Mouse (Mus musculus) myocyte (in vitro differentiated cells): ENCODE data around the gene Pnmal2. TPM values are rescaled to one million over a fixed set of nuclear protein-coding genes. Genes with fewer than 3 reads are reported as not detected.

Experiments used
- H3K27me3 ChIP-seq: one replicate; pipeline ENCODE4 v1.6.1; 2011; ENCODE audit not compliant: control insufficient read depth, insufficient read depth, insufficient read length
- H3K36me3 ChIP-seq: one replicate; pipeline ENCODE4 v1.6.1; 2011; ENCODE audit not compliant: control insufficient read depth, insufficient read depth
- H3K4me2 ChIP-seq: one replicate; pipeline ENCODE4 v1.6.1; 2011; ENCODE audit warnings: low read depth, control low read depth
- H3K4me3 ChIP-seq: one replicate; pipeline ENCODE4 v1.5.1; 2011; ENCODE audit warnings: mild to moderate bottlenecking, control low read depth, moderate library complexity
- H3K79me2 ChIP-seq: one replicate; pipeline ENCODE4 v1.6.1; 2011; ENCODE audit not compliant: control insufficient read depth, insufficient read depth
- H3ac ChIP-seq: one replicate; pipeline ENCODE4 v1.6.1; 2011; ENCODE audit not compliant: control insufficient read depth, insufficient read length
- CEBPB ChIP-seq: IDR thresholded peaks from 2 replicates; pipeline ENCODE4 v1.6.1; 2011; ENCODE audit warnings: mild to moderate bottlenecking, moderate library complexity; ENCODE audit not compliant: poor library complexity, insufficient read depth, severe bottlenecking
- E2F4 ChIP-seq: IDR thresholded peaks from one replicate; pipeline ENCODE4 v1.6.1; 2011; ENCODE audit warnings: mild to moderate bottlenecking, control low read depth, moderate library complexity; ENCODE audit not compliant: insufficient read depth
- MAX ChIP-seq: IDR thresholded peaks from one replicate; pipeline ENCODE4 v1.6.1; 2011; ENCODE audit warnings: low read depth, mild to moderate bottlenecking, control low read depth
- MYOD1 ChIP-seq, 3 experiments: IDR thresholded peaks; one replicate each; pipeline ENCODE4 v1.6.1; 2011; ENCODE audit warnings: control low read depth in 2 of 3, low read depth in 2 of 3, mild to moderate bottlenecking in 2 of 3, moderate library complexity in 1 of 3; ENCODE audit not compliant: insufficient read length in 2 of 3, control insufficient read depth in 1 of 3
- MYOG ChIP-seq, 3 experiments: IDR thresholded peaks; one replicate each; pipeline ENCODE4 v1.6.1; 2011; ENCODE audit warnings: control low read depth in 2 of 3, low read depth in 2 of 3, mild to moderate bottlenecking in 2 of 3; ENCODE audit not compliant: insufficient read length in 2 of 3, control insufficient read depth in 1 of 3, insufficient read depth in 1 of 3
- POLR2A ChIP-seq: IDR thresholded peaks from one replicate; pipeline ENCODE4 v1.6.1; 2011; ENCODE audit warnings: low read depth, mild to moderate bottlenecking, control low read depth, moderate library complexity; ENCODE audit not compliant: insufficient read length
- POLR2AphosphoS2 ChIP-seq: IDR thresholded peaks from one replicate; pipeline ENCODE4 v1.6.1; 2011; ENCODE audit warnings: low read depth, control low read depth; ENCODE audit not compliant: insufficient read length
- REST ChIP-seq: IDR thresholded peaks from one replicate; pipeline ENCODE4 v1.6.1; 2011; ENCODE audit warnings: mild to moderate bottlenecking, control low read depth, moderate library complexity; ENCODE audit not compliant: insufficient read depth, insufficient read length
- SRF ChIP-seq: IDR thresholded peaks from one replicate; pipeline ENCODE4 v1.6.1; 2011; ENCODE audit warnings: low read depth; ENCODE audit not compliant: control insufficient read depth, insufficient read length
- TCF12 ChIP-seq: IDR thresholded peaks from one replicate; pipeline ENCODE4 v1.6.1; 2011; ENCODE audit warnings: mild to moderate bottlenecking, control low read depth; ENCODE audit not compliant: poor library complexity, insufficient read depth, severe bottlenecking
- TCF3 ChIP-seq: IDR thresholded peaks from one replicate; pipeline ENCODE4 v1.6.1; 2011; ENCODE audit warnings: low read depth, control low read depth; ENCODE audit not compliant: insufficient read length
- USF1 ChIP-seq: IDR thresholded peaks from one replicate; pipeline ENCODE4 v1.6.1; 2011; ENCODE audit warnings: low read depth, mild to moderate bottlenecking, control low read depth, moderate library complexity
- polyA plus RNA-seq: library from polyadenylated mRNA; unstranded; fragments of >200 nt; fragmentation: generic; extraction: Trizol; gene quantifications from one replicate; pipeline ENCODE4 v1.2.1, GENCODE M21; 2012; ENCODE audit warnings: missing spikeins

The Pnmal2 gene
- polyA plus RNA-seq: 44.4 TPM

- Histone ChIP-seq H3ac (peak within 1 kb of the TSS; percentile 84), H3K79me2 (peaks cover 5% of the 10 kb centered on the region), H3K36me3 (no peaks in the 10 kb centered on the region), H3K4me3 (peak within 1 kb of the TSS; percentile 44), H3K27me3 (no peaks in the 10 kb centered on the region), H3K4me2 (peak within 1 kb of the TSS; percentile 60)
- TF ChIP-seq USF1 (no peak), POLR2A (peak; percentile 91), MYOG (IDR thresholded peaks at IDR 0.05; ENCODE audit: control insufficient read depth in 1 of 3, insufficient read depth in 1 of 3, insufficient read length in 2 of 3, low read depth in 2 of 3) (peak in 2 of 3 experiments; percentile 74 to 87), POLR2AphosphoS2 (peak; percentile 89), MYOD1 (IDR thresholded peaks at IDR 0.05; ENCODE audit: control insufficient read depth in 1 of 3, insufficient read length in 2 of 3, low read depth in 2 of 3) (peak in 2 of 3 experiments; percentile 76 to 79)
These were observed at the start of gene Pnmal2 for GRCm38 (mm10) chr7:16944061-16944807. Pnmal2 (plus strand) TSS chr7:16944682.

GRCm38 (mm10) chr7:16895000-16895399 is 49.5 kb upstream of the Pnmal2 start:
- Histone ChIP-seq H3ac (no peak overlapping the region), H3K79me2 (no peaks in the 10 kb centered on the region), H3K4me3 (no peak overlapping the region), H3K27me3 (no peaks in the 10 kb centered on the region), H3K4me2 (peak overlapping the region; percentile 62), H3K36me3 (no peaks in the 10 kb centered on the region)
- TF ChIP-seq E2F4 (no peak), TCF12 (no peak), POLR2AphosphoS2 (peak; percentile 22), TCF3 (no peak), MYOD1 (IDR thresholded peaks at IDR 0.05; ENCODE audit: control insufficient read depth in 1 of 3, insufficient read length in 2 of 3, low read depth in 2 of 3) (peak in 1 of 3 experiments; percentile 4), REST (no peak), MYOG (IDR thresholded peaks at IDR 0.05; ENCODE audit: control insufficient read depth in 1 of 3, insufficient read depth in 1 of 3, insufficient read length in 2 of 3, low read depth in 2 of 3) (no peak), MAX (no peak)

- Histone ChIP-seq H3K79me2 (no peaks in the 10 kb centered on the region), H3K4me2 (peak overlapping the region; percentile 62), H3K36me3 (no peaks in the 10 kb centered on the region), H3ac (no peak overlapping the region), H3K27me3 (no peaks in the 10 kb centered on the region), H3K4me3 (no peak overlapping the region)
- TF ChIP-seq TCF3 (no peak), E2F4 (no peak), REST (no peak), USF1 (no peak), TCF12 (no peak), MAX (no peak), SRF (no peak), MYOD1 (IDR thresholded peaks at IDR 0.05; ENCODE audit: control insufficient read depth in 1 of 3, insufficient read length in 2 of 3, low read depth in 2 of 3) (no peak), POLR2AphosphoS2 (no peak), POLR2A (no peak), MYOG (IDR thresholded peaks at IDR 0.05; ENCODE audit: control insufficient read depth in 1 of 3, insufficient read depth in 1 of 3, insufficient read length in 2 of 3, low read depth in 2 of 3) (no peak), CEBPB (no peak)
These were observed 49.0 kb upstream of the Pnmal2 start for GRCm38 (mm10) chr7:16895511-16895910.

GRCm38 (mm10) chr7:16900526-16900925 is 44.0 kb upstream of the Pnmal2 start:
- Histone ChIP-seq H3K27me3 (no peaks in the 10 kb centered on the region), H3K36me3 (no peaks in the 10 kb centered on the region), H3ac (no peak overlapping the region), H3K4me3 (no peak overlapping the region), H3K79me2 (no peaks in the 10 kb centered on the region), H3K4me2 (no peak overlapping the region)
- TF ChIP-seq REST (no peak), USF1 (no peak), POLR2A (no peak), CEBPB (0 out of 2 replicates have a peak, but pooled peaks have one; percentile 7)

GRCm38 (mm10) chr7:16903439-16903955 is 41.0 kb upstream of the Pnmal2 start:
- no peaks in the 10 kb centered on the region for H3K27me3 ChIP-seq
- H3K36me3 ChIP-seq: no peaks in the 10 kb centered on the region
- H3ac ChIP-seq: no peak overlapping the region
- no peak overlapping the region for H3K4me3 ChIP-seq
- no peak for TF ChIP-seq MYOG (IDR thresholded peaks at IDR 0.05; ENCODE audit: control insufficient read depth in 1 of 3, insufficient read depth in 1 of 3, insufficient read length in 2 of 3, low read depth in 2 of 3)
- TF ChIP-seq POLR2A: no peak
- TF ChIP-seq USF1: no peak
- TF ChIP-seq MAX: no peak
- TF ChIP-seq CEBPB: no peak
- TF ChIP-seq TCF12: no peak
- no peak for TF ChIP-seq MYOD1 (IDR thresholded peaks at IDR 0.05; ENCODE audit: control insufficient read depth in 1 of 3, insufficient read length in 2 of 3, low read depth in 2 of 3)
- no peak for TF ChIP-seq POLR2AphosphoS2
- no peak for TF ChIP-seq TCF3
- TF ChIP-seq REST: no peak
- no peak for TF ChIP-seq SRF
- peaks cover 3% of the 10 kb centered on the region for H3K79me2 ChIP-seq
- H3K4me2 ChIP-seq: peak overlapping the region; percentile 52
